Mouse (Mus musculus): Measurements from ENCODE around the gene Nceh1. TPM values are rescaled to one million over a fixed set of nuclear protein-coding genes. Genes with fewer than 3 reads are reported as not detected.

The Nceh1 gene
- total RNA-seq, 2 experiments from 2014 or later = 108 to 114 TPM

- peak; percentile 78 to 92 for DNase-seq (ENCODE audit: low spot score in 2 of 2)
Measured at GRCm38 (mm10) chr3:27189320-27190261, 6.8 kb downstream of the Nceh1 start.

- DNase-seq (ENCODE audit: low spot score in 2 of 2) = no peak
Measured at GRCm38 (mm10) chr3:27190865-27191264, 8.1 kb downstream of the Nceh1 start.

GRCm38 (mm10) chr3:27191856-27192255 lies 9.1 kb downstream of the Nceh1 start:
- no peak for DNase-seq (ENCODE audit: low spot score in 2 of 2)

GRCm38 (mm10) chr3:27193844-27194317 lies 11.1 kb downstream of the Nceh1 start:
- DNase-seq (ENCODE audit: low spot score in 2 of 2) = no peak

- DNase-seq (ENCODE audit: low spot score in 2 of 2) = no peak
Measured at GRCm38 (mm10) chr3:27195153-27195552, 12.4 kb downstream of the Nceh1 start.

- no peak for DNase-seq (ENCODE audit: low spot score in 2 of 2)
Measured at GRCm38 (mm10) chr3:27195573-27196227, 12.9 kb downstream of the Nceh1 start.

GRCm38 (mm10) chr3:27196529-27196928 lies 13.8 kb downstream of the Nceh1 start:
- no peak for DNase-seq (ENCODE audit: low spot score in 2 of 2)

- no peak for DNase-seq (ENCODE audit: low spot score in 2 of 2)
Measured at GRCm38 (mm10) chr3:27197816-27198215, 15.1 kb downstream of the Nceh1 start.

GRCm38 (mm10) chr3:27199120-27199519 lies 16.4 kb downstream of the Nceh1 start:
- no peak for DNase-seq (ENCODE audit: low spot score in 2 of 2)

GRCm38 (mm10) chr3:27201728-27202411 lies 19.1 kb downstream of the Nceh1 start:
- DNase-seq (ENCODE audit: low spot score in 2 of 2) = no peak

GRCm38 (mm10) chr3:27205068-27205467 lies 22.3 kb downstream of the Nceh1 start:
- no peak for DNase-seq (ENCODE audit: low spot score in 2 of 2)

- DNase-seq (ENCODE audit: low spot score in 2 of 2) = no peak
Measured at GRCm38 (mm10) chr3:27205514-27206220, 22.9 kb downstream of the Nceh1 start.

GRCm38 (mm10) chr3:27206221-27206560 lies 23.4 kb downstream of the Nceh1 start:
- no peak for DNase-seq (ENCODE audit: low spot score in 2 of 2)

GRCm38 (mm10) chr3:27206577-27206976 lies 23.8 kb downstream of the Nceh1 start:
- DNase-seq (ENCODE audit: low spot score in 2 of 2) = no peak

GRCm38 (mm10) chr3:27209707-27210106 lies 26.9 kb downstream of the Nceh1 start:
- peak; percentile 66 to 80 for DNase-seq (ENCODE audit: low spot score in 2 of 2)

GRCm38 (mm10) chr3:27210271-27210670 lies 27.5 kb downstream of the Nceh1 start:
- DNase-seq (ENCODE audit: low spot score in 2 of 2) = no peak

GRCm38 (mm10) chr3:27214016-27214816 lies 31.5 kb downstream of the Nceh1 start:
- DNase-seq (ENCODE audit: low spot score in 2 of 2) = no peak

- DNase-seq (ENCODE audit: low spot score in 2 of 2) = no peak
Measured at GRCm38 (mm10) chr3:27217331-27217730, 34.6 kb downstream of the Nceh1 start.

GRCm38 (mm10) chr3:27218604-27219003 lies 35.8 kb downstream of the Nceh1 start:
- no peak for DNase-seq (ENCODE audit: low spot score in 2 of 2)

- no peak for DNase-seq (ENCODE audit: low spot score in 2 of 2)
Measured at GRCm38 (mm10) chr3:27222052-27222451, 39.3 kb downstream of the Nceh1 start.
